Comparison of ENCODE assay signal across 8 mouse cellular contexts in genomic region chr2:125723408-125724085, GRCm38 (mm10). TPM values are rescaled to one million over a fixed set of nuclear protein-coding genes. Genes with fewer than 3 reads are reported as not detected.
DNase-seq lines count a peak whose midpoint lies in the region; ATAC-seq and TF ChIP-seq lines count a peak whose summit lies in the region.

No protein-coding gene starts in this region.

- peak; percentile 72; the same call in 1 of the 2 replicates for ATAC-seq in embryonic facial prominence, embryonic 13.5 days (ENCODE audit: insufficient number of reproducible peaks, insufficient read depth, low FRiP score, low TSS enrichment, low read depth)
- peak; percentile 49; the same call in 1 of the 2 replicates for ATAC-seq in heart, postnatal 0 days (ENCODE audit: insufficient read depth, low read depth)

- peak overlapping the region; percentile 69 for H3K9ac ChIP-seq in embryonic facial prominence, embryonic 13.5 days
- peak overlapping the region; percentile 15 for H3K9ac ChIP-seq in heart, postnatal 0 days (replicated peaks; ENCODE audit: low read depth, low read length)

- H3K36me3 ChIP-seq in E14TG2a.4 (ENCODE audit: insufficient read depth, low read length): no peaks in the 10 kb centered on the region
- H3K36me3 ChIP-seq in embryonic facial prominence, embryonic 13.5 days: no peaks in the 10 kb centered on the region
- no peaks in the 10 kb centered on the region for H3K36me3 ChIP-seq in heart, postnatal 0 days (replicated peaks; ENCODE audit: control insufficient read depth, insufficient read depth, low read length)

- no peak overlapping the region for H3K27ac ChIP-seq in embryonic facial prominence, embryonic 13.5 days
- no peak overlapping the region for H3K27ac ChIP-seq in heart, postnatal 0 days (ENCODE audit: low read depth)

- H3K4me1 ChIP-seq in E14TG2a.4 (replicated peaks; ENCODE audit: low read depth, low read length): peaks cover 41% of the 10 kb centered on the region
- H3K4me1 ChIP-seq in embryonic facial prominence, embryonic 13.5 days: peaks cover 16% of the 10 kb centered on the region
- peaks cover 6% of the 10 kb centered on the region; the same call in 1 of the 2 replicates for H3K4me1 ChIP-seq in heart, postnatal 0 days (ENCODE audit: control insufficient read depth, insufficient read depth)

- peaks cover 89% of the 10 kb centered on the region for H3K27me3 ChIP-seq in E14TG2a.4 (ENCODE audit: insufficient read depth, low read length)
- peaks cover 62% of the 10 kb centered on the region for H3K27me3 ChIP-seq in embryonic facial prominence, embryonic 13.5 days
- peaks cover 40% of the 10 kb centered on the region for H3K27me3 ChIP-seq in heart, postnatal 0 days (ENCODE audit: control insufficient read depth, insufficient read depth, low read length)

- no peak for TF ChIP-seq CTCF in E14TG2a.4 (conservative IDR thresholded peaks at IDR 0.05; ENCODE audit: low read length)
- peak; percentile 31; the same call in 1 of the 2 replicates for TF ChIP-seq CTCF in heart, postnatal 0 days (IDR thresholded peaks at IDR 0.05; ENCODE audit: low read depth)

- peak overlapping the region; percentile 72 for H3K4me3 ChIP-seq in E14TG2a.4 (replicated peaks; ENCODE audit: low read length)
- peak overlapping the region; percentile 52 for H3K4me3 ChIP-seq in embryonic facial prominence, embryonic 13.5 days
- peak overlapping the region; percentile 51 for H3K4me3 ChIP-seq in heart, postnatal 0 days (ENCODE audit: low read depth, low read length)

- H3K4me2 ChIP-seq in embryonic facial prominence, embryonic 13.5 days: peak overlapping the region; percentile 97
- peak overlapping the region; percentile 91 for H3K4me2 ChIP-seq in heart, postnatal 0 days (ENCODE audit: low read depth, low read length)

- TF ChIP-seq EP300 in heart, postnatal 0 days (IDR thresholded peaks at IDR 0.05; ENCODE audit: low read depth): no peak

- DNase-seq in adrenal gland, postnatal 14 days: peak; percentile 71
- DNase-seq in heart, postnatal 0 days (ENCODE audit: low spot score): peak; percentile 34
- DNase-seq in kidney, postnatal 14 days: peak; percentile 71
- DNase-seq in lung, postnatal 10 days: peak; percentile 75
- peak; percentile 80 for DNase-seq in retina, postnatal 1 day
- DNase-seq in urinary bladder, postnatal 10 days (ENCODE audit: low spot score): no peak

- H3K9me3 ChIP-seq in E14TG2a.4 (ENCODE audit: low read length): no peaks in the 10 kb centered on the region
- no peaks in the 10 kb centered on the region for H3K9me3 ChIP-seq in embryonic facial prominence, embryonic 13.5 days
- no peaks in the 10 kb centered on the region for H3K9me3 ChIP-seq in heart, postnatal 0 days (replicated peaks; ENCODE audit: control insufficient read depth, low read length)

- under 1% methylated on average over 34 of the region's 34 CpGs for WGBS in embryonic facial prominence, embryonic 13.5 days
- under 1% methylated on average over 34 of the region's 34 CpGs for WGBS in heart, postnatal 0 days

RNA-seq across cellular contexts. Expression of gene Shc4, which starts 0.4 kb away (rescaled TPM):
- total RNA-seq in adrenal gland, postnatal 14 days (2021): 3.0 and 3.9 TPM in 2 replicates
- polyA plus RNA-seq in embryonic facial prominence, embryonic 13.5 days (2015; fragmentation: Nextera tagmentation; extraction: Ambion mirVana): 1.5 and 2.0 TPM in 2 replicates
- total RNA-seq in heart, postnatal 0 days (2014; rRNA removed; ENCODE audit: low replicate concordance): 1.2 and 4.4 TPM in 2 replicates
- polyA plus RNA-seq in heart, postnatal 0 days (2015; fragmentation: Nextera tagmentation; extraction: Ambion mirVana): 0.44 and 0.49 TPM in 2 replicates

RNA-seq across cellular contexts. Expression of gene Eid1, which starts 50.7 kb away (rescaled TPM):
- total RNA-seq in adrenal gland, postnatal 14 days (2021): 111 and 115 TPM in 2 replicates
- 292 and 317 TPM in 2 replicates for polyA plus RNA-seq in embryonic facial prominence, embryonic 13.5 days (2015; fragmentation: Nextera tagmentation; extraction: Ambion mirVana)
- total RNA-seq in heart, postnatal 0 days (2014; rRNA removed; ENCODE audit: low replicate concordance): 70.4 and 83.6 TPM in 2 replicates
- polyA plus RNA-seq in heart, postnatal 0 days (2015; fragmentation: Nextera tagmentation; extraction: Ambion mirVana): 80.7 and 87.4 TPM in 2 replicates

RNA-seq across cellular contexts. Expression of gene Secisbp2l, which starts 59.1 kb away (rescaled TPM):
- 52.9 and 56.7 TPM in 2 replicates for total RNA-seq in adrenal gland, postnatal 14 days (2021)
- polyA plus RNA-seq in embryonic facial prominence, embryonic 13.5 days (2015; fragmentation: Nextera tagmentation; extraction: Ambion mirVana): 21.5 and 26.0 TPM in 2 replicates
- 15.6 and 44.3 TPM in 2 replicates for total RNA-seq in heart, postnatal 0 days (2014; rRNA removed; ENCODE audit: low replicate concordance)
- polyA plus RNA-seq in heart, postnatal 0 days (2015; fragmentation: Nextera tagmentation; extraction: Ambion mirVana): 9.9 and 10.5 TPM in 2 replicates
